Mouse (Mus musculus): Measurements from ENCODE around the gene Kcnk2.

The Kcnk2 gene

DNA sequence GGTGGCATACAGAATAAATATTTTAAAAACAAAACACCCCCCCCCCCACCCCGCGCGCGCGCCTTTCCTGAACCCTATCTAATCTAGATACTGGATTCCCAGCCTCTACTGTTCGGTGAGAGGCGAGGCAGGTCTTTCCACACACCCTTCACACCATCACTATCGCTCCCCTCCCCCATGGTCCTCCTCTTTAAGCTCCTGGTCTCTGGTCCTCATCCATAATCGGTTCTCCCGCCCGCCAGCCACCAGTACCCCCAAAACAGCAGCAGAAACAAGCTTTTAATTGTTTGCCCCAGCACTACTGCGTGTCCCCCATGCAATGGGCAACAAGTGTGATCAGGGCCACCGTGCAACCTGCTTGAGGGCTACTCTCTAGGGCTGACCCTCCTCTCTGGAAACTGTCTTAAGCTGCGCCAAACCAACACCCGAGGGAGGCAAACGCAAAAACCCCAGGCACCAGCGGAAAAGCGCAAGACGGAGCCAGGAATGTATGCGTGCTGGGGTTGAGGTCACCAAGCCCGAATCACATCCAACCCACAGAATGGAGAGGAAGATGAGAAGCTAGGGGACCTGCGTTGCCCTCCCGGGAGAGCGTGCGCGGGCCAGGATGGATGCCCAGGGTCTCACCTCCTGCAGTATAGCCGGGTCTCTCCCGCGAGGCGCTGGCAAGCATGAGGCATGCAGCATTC lies 59.5 kb downstream of the Kcnk2 start:
- peak in 1 of 2 experiments; percentile 2 for DNase-seq

DNA sequence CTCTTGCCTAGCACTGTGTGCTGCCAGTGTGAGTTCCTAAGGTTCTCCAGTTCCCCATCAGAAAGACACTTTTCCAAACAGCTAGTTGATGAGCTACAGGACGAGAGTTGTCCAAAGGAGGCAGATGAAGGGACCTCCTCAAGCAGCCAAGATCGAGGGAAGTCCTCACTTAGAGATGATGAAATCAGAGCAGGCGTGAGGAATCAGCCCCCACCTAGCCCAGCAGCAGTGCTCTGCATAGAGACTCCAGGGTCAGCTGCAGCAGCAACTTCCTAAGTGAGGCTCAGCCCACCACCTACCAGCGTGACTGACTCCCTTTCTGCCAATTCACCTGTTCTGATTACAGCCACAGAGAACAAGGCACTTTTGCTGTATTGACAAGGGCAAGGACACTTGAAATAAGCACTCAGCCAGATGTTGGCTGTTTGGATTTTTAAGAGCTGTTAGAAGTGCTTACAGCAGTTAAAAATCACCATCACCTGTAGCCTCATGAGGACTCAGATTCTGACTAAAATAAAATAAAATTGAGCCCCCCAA lies 60.6 kb downstream of the Kcnk2 start:
- DNase-seq, result no peak

DNA sequence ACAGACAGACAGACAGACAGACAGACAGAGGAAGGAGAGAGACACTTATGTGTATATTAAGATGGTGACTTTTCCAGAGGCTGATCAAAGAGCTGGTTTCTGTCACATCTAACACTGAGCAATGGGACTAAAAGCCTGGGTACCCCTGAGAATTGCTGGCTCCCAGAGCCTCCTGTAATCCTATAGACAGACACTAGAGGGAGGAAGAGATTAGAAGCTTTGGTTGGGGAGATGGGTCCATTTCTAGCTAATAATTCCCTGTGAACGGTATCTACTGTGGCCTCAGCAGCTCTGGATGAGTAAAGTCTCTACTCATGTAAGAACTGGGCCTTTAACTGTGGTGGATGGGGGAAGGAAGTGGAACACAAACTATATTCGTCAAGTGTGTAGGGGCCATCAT lies 86.2 kb downstream of the Kcnk2 start:
- DNase-seq, result no peak

DNA sequence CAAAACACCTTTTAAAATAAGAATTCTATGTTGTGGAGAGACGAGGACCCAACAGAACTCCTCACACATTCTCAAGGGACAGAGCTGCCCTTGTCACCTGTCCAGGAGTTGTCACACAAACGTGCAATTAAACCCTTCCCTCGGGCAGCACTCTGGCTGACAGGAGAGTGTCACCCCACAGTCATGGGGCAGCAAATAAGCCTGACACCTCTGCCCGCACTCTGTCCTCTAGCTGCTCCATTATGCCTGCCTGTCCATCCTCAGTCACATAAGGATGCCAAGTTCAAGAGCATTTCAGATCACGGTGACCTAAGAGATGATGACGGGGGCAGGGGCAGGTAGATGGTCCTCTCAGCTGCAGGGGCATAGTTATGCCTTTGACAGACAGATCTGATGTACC lies 87.6 kb downstream of the Kcnk2 start:
- DNase-seq, result no peak

DNA sequence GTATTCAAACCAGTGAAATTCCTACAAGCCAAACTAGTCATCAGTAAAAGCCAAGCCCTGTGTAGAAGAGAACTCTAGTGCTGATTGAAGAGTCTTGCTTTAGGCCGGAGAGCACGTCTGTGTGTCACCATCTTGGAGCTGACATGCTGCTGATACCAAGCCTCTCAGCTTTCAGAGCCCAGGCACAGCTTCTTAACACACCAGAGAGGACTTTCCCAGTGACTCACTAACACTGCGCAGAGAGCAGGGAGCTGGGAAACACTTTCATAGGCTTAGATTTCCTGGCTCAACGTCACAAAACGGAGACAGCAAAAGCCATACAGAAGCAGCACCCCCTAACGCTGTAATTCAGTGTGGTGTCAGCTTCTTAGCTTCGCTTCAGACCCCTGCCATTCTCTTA lies 88.3 kb downstream of the Kcnk2 start:
- DNase-seq, result no peak

DNA sequence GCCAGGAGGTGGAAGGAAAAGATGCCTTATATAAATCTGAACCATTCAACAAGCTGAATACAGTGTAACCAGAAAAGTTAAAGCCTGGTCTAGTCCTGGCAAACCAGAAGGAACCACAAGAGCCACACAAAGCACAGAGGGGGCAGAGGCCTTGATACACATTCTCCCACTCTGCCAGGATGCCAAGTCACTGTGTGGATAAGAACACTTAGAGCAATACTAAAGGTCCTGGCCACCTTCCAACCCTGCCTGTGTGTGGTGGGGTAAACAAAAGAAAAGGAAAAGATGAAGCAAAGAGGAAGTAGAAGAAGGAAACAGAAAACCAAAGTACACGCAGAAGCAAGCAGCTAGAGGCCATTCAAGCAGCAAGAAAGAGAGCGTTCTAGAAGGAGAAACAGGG lies 91.9 kb downstream of the Kcnk2 start:
- DNase-seq, result peak; percentile 15 to 22

DNA sequence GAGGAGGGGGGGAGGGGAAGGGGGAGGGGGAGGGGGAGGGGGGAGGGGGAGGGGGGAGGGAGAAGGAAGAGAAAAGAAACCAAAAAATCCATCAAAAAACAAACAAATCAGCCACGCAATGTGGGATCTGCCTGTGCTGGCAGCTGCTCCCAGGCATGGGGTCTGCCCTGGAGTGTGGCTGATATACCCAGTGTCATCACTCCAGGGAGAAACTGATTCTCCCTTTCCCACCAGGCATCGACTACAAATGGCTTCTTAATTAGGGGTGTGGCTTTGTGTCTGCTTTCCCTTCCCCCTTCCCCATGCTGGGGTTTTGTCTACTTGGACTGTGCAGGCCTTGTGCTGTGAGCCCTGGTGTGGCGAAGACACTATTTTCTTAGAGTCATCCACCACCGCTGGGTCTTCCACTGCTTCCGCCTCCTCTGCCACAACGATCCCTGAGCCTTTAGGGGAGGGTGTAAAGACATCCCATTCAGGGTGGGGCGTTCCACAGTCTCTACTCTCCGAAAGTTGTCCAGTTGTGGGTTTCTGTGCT lies 97.0 kb downstream of the Kcnk2 start:
- no peak for DNase-seq

DNA sequence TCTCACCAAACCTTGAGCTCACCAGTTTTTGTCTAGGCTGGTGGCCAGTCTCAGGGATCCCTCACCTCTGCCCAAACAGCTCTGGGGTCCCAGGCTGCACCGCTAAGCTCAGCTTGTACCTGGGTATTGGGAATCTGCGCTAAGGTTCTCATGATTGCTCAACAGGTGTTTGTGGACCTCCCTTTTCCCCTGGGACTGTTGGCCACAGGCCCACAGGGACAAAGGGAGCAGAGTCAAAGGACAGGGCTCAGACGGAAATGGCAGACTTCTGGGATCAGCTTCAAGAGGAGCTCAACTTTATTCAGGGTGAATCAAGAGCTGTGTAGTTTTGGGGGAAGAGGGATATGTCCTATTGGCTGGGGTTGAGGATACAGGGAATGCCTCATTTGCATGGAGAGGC lies 99.1 kb downstream of the Kcnk2 start:
- DNase-seq, result no peak

DNA sequence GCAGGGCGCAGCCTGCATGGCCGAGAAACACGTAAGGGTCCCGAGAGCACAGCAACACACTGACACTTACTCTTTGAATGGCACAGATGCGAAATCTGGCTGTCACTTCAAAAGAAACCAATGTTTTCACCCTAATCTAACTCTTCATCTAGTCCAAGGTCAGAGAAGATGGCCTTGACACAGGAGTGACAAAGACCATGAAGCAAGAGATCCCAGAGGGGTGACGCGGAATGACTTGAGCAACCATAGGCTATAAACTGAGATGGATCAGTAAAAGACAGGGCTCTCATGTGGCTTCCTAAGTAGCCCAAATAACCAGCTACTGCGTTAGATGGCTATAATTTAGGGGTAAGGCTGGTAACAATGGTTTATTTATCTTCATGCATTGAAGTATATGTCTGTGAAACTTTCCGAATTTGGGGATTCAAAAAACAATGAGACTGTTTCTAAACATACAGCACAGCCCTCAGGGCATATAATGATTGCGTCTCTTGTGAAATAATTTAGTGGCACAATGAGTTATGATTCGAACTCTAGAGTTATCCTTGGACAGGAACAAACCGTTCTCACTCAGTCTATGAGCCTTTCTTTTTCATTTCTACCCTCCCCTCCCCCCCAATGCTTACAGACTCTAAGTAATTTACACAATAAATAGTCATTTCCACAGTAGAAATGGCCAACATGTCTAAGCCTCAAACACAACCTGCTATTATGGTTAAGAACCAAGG lies 108.2 kb downstream of the Kcnk2 start:
- DNase-seq, result no peak

DNA sequence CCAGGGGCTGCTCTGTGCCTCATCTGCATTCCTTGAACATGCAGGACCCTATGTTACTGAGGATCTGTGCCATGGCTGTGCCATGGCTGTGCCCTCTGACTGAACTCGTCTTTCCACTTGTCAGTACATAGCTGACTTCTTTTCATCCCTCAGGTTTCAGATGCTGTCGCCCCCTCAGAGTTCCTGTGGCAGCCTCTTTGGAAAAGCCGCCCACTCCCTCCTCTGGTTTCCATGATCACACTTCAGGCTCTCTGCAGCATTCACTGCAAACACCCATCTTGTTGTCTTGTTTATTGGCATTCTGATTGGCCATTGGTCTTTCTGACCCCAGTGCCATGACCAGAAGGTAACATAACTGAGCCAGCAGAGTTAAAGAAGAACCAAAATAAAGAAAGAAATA lies 111.2 kb downstream of the Kcnk2 start:
- DNase-seq, result no peak

DNA sequence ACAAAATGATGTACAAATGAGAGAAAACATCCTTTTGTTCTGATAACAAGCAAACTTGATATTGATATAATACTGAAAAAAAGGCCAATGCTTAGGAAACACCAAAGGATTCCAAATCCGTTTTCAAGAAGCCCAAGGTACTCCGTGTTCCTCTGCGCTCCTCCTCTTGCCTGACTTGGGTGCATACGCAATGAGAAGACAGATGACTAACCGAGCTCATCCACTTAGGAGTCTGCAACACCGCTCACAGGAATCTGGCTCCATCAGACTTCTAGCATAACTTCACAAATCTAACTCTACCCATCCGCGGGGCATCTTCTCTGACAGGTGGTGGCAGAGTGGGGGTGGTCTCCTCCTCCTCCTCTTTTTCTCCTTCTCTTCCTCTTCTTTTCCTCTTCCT lies 113.1 kb downstream of the Kcnk2 start:
- no peak for DNase-seq

DNA sequence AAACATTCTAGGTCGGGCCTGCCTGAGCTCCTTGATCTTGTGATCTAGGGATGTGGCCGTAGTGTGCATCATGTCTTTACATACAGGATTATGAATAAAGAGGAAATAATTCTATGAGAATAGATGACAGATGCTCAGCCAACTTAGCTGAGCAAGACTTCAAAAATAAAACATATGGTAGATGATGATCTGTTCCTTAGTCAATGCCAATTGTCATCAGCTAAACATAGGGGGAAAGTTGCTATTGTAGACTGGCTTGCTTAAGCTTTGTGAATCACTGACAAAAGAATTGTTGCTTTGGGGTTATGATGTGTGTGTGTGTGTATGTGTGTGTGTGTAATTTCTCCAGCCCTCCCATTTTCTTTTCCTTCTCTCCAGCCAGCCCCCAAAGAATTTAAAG lies 129.8 kb downstream of the Kcnk2 start:
- DNase-seq, result no peak

DNA sequence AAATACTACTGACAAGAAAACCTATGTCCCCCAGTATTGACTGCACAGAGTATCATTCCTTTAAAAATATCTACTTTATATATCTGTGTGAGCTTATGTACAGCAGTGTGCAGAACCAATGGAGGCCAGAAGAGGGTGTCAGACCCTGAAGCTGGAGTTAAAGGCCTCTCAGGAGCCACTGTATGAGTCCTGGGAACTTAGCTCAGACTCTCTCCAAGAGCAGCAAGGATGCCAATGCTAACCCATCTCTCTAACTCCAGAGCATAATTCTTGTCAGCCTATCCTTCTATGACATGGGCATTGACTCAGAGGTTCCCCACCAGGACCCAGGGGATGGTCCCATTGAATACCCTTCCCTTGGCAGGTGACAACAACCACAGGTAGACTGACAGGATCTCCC lies 148.4 kb downstream of the Kcnk2 start:
- DNase-seq, result no peak

DNA sequence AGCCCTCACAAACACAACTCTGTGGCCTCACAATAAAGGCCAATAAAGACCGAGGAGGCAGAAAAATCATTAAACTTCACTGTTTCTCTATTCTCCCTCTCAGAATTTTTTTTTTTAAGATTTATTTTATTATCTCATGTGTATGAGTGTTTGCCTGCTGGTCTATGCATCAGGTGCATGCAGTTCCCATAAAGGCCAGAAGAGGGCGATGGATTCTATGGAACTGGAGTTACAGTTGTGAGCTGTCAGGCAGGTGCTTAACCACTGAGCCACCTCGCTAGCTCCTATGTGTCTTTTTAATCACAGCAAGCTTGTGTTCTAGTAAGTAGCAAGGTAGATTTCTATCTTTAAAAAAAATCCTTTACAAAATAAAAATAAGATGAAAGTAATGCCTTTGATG lies 148.9 kb downstream of the Kcnk2 start:
- peak; percentile 34 to 35 for DNase-seq

DNA sequence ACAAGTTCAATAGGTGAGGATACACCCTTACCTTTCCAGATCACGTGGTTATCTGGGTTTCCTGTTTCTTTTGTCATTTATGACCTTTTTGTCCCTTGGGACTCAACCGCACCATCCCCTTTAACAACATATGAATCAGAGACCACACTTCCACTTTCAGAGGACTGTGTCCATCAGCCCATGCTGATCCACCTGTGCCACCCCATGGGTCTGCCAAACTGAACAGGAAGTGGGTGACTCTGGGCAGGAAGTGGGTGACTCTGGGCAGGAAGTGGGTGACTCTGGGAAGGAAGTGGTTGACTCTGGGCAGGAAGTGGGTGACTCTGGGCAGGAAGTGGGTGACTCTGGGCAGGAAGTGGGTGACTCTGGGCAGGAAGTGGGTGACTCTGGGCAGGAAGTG lies 158.9 kb downstream of the Kcnk2 start:
- peak; percentile 71 to 78 for DNase-seq

DNA sequence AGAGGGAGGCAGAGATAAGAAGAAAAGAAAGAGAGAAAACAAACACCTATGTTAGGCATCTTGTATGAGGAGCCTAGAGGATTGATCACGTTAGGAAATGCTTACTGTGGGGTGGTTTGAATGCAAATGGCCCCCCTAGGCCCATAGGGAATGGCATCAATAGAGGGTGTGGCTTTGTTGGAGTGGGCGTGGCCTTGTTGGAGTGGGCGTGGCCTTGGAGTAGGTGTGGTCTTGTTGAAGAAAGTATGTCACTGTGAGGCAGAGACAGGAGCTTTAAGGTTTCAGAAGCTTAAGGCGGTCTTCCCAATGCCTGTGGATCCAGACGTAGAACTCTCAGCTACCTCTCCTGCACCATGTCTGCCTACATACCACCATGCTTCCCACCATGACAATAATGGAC lies 166.8 kb downstream of the Kcnk2 start:
- DNase-seq, result no peak

DNA sequence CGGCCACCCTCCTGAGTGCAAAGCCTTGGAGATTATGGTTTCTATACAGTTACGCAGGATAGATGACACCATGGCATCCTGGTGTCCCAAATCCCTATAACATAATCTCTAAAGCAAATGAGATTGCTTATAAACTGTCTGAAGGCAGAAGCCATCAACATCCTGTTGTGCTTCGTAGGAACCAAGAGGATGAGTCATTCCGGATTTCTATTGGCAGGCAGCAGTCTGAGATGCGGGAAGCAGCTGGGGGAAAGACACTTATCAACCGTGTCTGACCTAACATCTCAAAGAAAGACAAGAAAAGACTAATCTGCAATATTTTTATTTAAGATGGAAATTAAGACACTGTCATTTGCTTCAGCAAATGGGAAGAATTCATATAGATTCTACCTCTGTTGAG lies 169.2 kb downstream of the Kcnk2 start:
- DNase-seq, result no peak

DNA sequence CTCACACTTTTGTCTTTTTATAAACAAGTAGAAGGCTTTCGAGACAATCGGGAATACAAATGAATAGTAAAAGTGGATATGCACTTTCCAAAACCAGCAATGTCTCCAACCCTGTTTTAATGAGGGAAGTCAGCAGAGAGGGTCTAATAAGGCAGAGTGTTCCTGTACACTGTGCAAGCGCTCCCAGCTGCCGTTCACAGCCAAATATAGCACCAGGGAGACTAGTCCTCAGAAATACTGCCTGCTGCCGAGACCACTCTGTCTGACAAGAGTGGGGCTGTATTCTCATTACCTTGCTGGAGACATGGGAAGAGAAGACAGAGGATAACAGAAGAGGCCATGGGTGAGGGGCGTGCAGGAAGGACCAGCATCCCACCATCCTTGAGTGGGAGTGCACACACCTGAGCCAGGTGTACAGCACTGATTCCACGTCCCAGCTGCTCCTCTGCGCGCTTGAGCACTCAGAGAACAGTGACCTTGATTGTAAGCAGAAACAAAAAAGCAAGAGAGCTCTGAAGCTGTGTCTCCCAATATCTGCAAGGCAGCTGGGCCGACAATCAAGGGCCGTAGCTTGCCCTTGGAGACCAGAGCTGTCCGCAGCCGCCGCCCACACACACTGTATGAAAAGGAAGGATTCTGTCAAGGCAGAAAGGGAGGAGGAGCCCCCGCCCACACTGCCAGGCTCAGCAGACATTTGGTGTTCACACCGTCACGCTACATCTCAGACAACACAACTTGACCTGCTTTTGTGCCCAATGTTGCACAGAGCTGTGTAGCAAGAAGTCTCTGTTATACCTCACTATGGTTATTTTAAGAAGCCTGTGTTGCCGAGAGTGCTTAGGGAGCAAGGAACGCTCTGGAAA lies 173.6 kb downstream of the Kcnk2 start:
- no peak for DNase-seq

DNA sequence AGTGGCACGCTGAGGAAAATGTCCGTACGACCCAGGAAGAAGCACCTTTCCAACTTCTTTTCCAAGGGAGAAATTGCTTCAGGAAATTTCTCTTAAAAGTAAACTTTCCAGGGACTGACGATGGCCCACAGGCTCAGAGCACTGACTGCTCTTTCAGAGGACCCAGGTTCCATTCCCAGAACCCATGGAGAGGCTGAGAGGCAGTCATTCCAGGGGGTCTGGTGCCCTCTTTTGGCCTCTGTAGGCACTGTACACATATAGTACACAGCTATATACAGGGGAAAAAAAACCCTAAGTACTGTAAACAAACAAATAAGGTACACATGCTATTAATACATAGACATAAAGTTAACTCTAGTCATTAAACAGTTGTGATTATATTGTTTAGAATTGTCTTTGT lies 174.6 kb downstream of the Kcnk2 start:
- no peak for DNase-seq

DNA sequence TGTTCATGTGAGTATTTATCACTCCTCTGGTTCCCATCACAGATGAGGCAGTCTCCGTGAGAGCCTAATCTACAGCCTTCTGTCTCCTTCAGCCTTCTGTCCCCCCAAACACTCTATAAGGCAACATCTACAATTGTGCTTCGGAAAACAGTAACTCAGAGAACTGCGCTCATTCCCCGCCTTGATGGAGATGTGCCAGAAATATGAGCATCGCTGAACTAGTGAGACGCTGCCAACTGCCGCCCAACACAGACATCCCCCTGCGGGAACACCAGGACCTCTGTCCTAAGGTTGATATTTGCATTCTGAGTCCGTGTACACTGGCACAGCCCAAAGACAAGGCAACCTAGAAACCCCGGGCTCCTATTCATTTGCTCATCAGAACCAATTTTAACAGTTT lies 183.0 kb downstream of the Kcnk2 start:
- no peak for DNase-seq

DNA sequence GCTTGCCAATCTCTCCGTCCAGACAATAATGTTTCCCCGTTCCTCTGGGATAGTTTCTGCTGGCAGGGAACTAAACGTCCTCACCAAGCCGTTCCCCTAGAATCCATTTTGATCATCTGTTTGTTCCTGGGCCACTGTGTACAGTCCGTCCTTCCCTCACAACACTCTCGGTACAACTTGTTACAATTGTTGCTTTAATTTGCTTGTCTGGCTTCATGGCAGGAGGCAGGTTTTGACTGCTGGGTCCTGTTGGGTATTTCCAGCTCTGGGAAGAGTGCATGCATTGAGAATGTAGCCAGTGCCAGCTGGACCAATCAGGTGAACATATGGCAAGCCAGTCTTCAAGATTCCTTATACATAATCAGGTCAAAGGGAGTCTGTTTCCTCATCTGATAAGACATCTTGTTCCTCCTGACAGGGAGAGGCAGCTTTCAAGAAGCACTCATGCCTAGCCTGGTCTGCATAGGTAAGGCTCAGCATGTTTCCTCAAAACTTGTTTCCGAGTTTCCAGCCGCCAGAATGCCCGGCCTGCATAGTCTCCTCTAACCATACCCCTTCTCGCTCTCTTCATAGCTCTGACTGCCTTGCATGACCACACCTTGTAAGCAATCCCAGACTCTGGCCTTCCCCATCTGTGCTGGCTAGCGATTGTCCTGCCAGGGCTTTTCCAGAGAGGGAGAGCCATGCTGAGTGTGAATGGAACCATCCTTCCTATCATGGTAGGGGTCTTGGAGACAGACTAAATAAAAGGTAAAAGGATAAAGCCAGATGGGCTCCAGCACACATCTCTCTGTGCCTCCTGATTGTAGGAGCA lies 184.1 kb downstream of the Kcnk2 start:
- DNase-seq, result no peak

DNA sequence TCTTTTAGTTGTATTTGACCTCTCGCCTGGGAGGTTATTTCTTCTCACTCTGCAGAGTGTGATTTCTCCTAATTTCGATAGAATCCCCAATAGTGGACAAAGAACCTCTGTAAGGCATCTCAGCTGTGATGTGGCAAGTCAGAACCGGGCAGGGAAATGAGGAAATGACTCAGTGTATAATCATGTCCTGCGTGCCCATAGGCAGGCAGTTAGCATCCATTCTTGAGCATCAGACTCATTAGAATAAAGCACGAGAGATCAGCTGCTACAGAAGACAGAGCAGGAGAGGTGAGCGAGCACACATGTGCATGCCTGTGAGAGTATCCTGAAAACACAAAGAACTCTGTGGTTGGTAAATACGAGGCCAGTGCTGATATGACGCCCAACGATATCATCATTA lies 186.9 kb downstream of the Kcnk2 start:
- DNase-seq, result no peak

Data from B cell, adult 2 months (primary cell).